Mouse (Mus musculus) small intestine, adult 2 months (tissue): Measurements from ENCODE around the gene Hmgb1. TPM values are rescaled to one million over a fixed set of nuclear protein-coding genes. Genes with fewer than 3 reads are reported as not detected.

Experiments used
- H3K27ac ChIP-seq: fragments of 200-500 bp; 2 replicates; pipeline ENCODE4 v1.5.1; 2012; ENCODE audit warnings: low read depth, low read length, control low read depth, inconsistent platforms; ENCODE audit not compliant: insufficient read depth
- H3K27me3 ChIP-seq: fragments of 200-500 bp; 2 replicates; pipeline ENCODE4 v1.6.1; 2012; ENCODE audit warnings: mild to moderate bottlenecking, moderate library complexity, low read length, inconsistent platforms; ENCODE audit not compliant: control insufficient read depth, insufficient read depth
- H3K36me3 ChIP-seq: fragments of 200-500 bp; 2 replicates; pipeline ENCODE4 v1.6.1; 2012; ENCODE audit warnings: mild to moderate bottlenecking, low read length, control low read depth, inconsistent platforms; ENCODE audit not compliant: control insufficient read depth, insufficient read depth
- H3K4me1 ChIP-seq: fragments of 200-500 bp; 2 replicates; pipeline ENCODE4 v1.6.1; 2012; ENCODE audit warnings: low read length, inconsistent platforms, mixed read lengths; ENCODE audit not compliant: control insufficient read depth, insufficient read depth, insufficient read length
- H3K4me3 ChIP-seq: fragments of 200-500 bp; 2 replicates; pipeline ENCODE4 v1.5.1; 2012; ENCODE audit warnings: low read depth, mild to moderate bottlenecking, control low read depth, inconsistent platforms, low read length, moderate library complexity
- CTCF ChIP-seq: fragments of 200-500 bp; IDR thresholded peaks from 2 replicates; pipeline ENCODE4 v1.5.1; 2012; ENCODE audit warnings: low read depth, mild to moderate bottlenecking, control low read depth, inconsistent platforms, low read length, moderate library complexity, mixed read lengths; ENCODE audit not compliant: insufficient replicate concordance, insufficient read length; ENCODE audit errors: extremely low read depth
- POLR2A ChIP-seq: fragments of 200-500 bp; IDR thresholded peaks from 2 replicates; pipeline ENCODE4 v1.6.1; 2012; ENCODE audit warnings: low read depth, mild to moderate bottlenecking, control low read depth, inconsistent platforms, low read length, moderate library complexity
- WGBS: fragments of 180-500 bp; shearing (Covaris S2); methylation state at CpG from one replicate; pipeline ENCODE4 v1.1.7; 2018; 5-methylcytosine and 5-hydroxymethylcytosine counted together
- polyA plus RNA-seq: library from polyadenylated mRNA; depleted of rRNA; stranded (reverse); fragments of >200 nt; gene quantifications from 2 replicates; pipeline ENCODE4 v1.2.3, GENCODE M21; 2012

Gene Hmgb1
- polyA plus RNA-seq, 1 experiment, result 5.2 TPM

DNA sequence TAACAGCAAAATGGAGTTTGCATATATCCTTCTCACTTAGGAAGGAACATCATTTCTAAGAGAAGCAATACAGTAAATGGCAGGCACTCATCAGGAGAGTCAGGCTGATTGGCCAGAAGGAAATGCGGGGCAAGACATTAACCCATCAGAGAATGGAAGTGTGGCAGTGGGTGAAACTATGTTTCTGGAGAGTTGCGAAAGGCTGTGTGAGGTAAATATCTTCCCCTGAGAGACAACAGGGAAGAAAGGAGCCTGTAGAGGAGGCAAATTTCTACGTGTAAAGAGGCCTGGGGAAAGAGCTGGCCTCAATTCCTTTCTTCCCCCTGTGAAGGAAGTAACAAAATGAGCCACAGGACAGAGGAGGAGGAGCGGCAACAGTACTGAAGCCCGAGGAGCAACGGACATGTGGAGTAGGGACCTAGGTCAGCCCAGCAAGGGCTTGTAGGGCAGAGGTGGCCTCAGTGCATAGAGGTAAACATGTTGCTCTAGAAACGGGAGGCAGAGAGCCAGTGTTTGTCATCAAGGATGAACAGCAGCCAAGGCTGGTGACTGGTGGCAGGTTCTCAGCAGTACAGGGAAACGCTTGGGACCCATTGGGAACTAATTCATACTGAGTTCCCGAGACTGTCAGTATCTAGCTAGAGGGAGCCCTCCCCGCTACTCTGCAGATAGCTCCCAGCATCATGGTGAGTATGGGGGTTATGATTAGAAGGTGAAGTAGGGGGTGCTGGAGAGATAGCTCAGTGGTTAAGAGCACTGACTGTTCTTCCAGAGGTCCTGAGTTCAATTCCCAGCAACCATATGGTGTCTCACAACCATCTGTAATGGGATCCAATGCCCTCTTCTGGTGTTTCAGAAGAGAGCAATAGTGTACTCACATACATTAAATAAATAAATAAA, 48.6 kb downstream of the Hmgb1 start:
- Histone ChIP-seq H3K36me3 (no peaks in the 10 kb centered on the region), H3K4me3 (no peak overlapping the region), H3K4me1 (no peaks in the 10 kb centered on the region), H3K27me3 (no peaks in the 10 kb centered on the region), H3K27ac (no peak overlapping the region)
- no peak for TF ChIP-seq CTCF
- no peak for TF ChIP-seq POLR2A
- 84% methylated on average over 10 of the region's 10 CpGs for WGBS

DNA sequence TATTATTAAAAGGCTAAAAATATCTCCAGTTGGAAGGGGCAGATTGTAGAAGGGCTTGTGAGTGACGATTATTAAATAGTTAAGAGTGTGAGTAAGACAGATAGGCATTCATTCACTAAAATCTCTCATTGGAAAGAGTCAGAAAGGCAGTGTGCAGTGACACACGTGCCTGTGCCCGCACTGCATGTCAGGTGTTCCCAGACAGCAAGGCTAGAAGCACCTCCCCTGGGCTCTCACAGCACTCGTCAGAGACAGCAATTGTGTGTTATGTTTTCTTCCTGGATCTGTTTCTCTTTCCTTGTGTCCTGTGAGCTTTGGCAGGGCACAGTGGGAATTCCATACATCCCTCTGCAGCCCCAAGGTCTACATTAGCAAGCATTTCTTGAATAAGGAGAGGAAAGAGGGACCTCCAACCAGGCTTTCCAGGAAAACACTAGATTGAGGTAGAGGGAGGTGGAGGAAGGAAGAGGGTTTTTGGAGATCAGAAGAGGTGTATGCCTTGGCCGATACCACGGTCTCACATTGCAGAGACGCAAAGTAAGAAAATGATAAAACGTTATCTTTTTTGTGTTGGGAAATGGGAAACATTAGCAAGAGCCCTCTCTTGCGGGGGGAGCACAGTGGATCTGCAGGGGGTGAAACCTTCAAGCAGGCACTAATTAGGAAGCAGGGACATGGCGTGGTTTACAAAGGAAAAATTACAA, 49.4 kb downstream of the Hmgb1 start:
- Histone ChIP-seq H3K36me3 (no peaks in the 10 kb centered on the region), H3K4me3 (no peak overlapping the region), H3K4me1 (no peaks in the 10 kb centered on the region), H3K27ac (no peak overlapping the region), H3K27me3 (no peaks in the 10 kb centered on the region)
- no peak for TF ChIP-seq POLR2A
- TF ChIP-seq CTCF, result no peak
- 62% methylated on average over 10 of the region's 10 CpGs for WGBS

DNA sequence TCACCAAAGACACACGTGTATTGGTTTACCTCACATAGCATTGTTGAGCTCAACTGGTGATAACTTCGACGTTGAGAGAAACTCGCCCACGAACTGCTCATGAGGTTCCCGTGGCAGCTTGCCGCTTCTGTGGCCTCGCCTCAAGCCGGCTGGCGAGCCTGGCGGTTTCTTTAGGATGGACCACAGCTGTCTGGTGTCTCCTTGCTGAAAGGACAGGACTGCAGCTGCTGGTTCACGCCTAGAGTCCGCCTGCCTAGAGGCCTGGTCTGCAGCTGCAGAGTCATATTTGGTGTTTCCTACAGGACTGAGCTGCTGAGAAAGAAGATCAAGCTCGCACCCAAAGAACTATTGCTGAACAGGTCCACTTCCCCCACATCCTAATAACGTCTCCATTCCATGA, 55.8 kb downstream of the Hmgb1 start:
- Histone ChIP-seq H3K36me3 (no peaks in the 10 kb centered on the region), H3K4me3 (no peak overlapping the region), H3K27ac (no peak overlapping the region), H3K27me3 (no peaks in the 10 kb centered on the region), H3K4me1 (no peaks in the 10 kb centered on the region)
- 69% methylated on average over 15 of the region's 15 CpGs for WGBS
- TF ChIP-seq CTCF (no peak), POLR2A (no peak)

DNA sequence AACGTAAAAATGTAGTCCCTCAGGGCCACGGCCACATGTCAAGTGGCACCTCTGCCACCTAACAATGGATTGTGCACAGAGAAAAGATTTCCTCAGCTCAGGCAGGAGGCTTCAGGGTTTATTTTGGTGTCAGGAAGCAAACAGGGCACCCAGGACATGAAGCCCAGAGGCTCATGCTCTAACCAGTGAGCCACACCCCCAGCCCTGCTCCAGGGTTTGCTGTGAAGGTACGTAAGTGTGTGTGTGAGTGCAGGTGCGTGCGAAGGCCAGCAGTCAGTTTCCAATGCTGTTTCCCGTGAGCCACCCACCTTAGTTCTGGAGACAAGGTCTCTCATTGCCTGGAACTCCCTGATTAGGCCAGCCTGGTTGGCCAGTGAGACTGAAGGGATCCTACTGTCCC, 60.5 kb downstream of the Hmgb1 start:
- no peak for TF ChIP-seq POLR2A
- no peak for TF ChIP-seq CTCF
- Histone ChIP-seq H3K4me3 (no peak overlapping the region), H3K4me1 (no peaks in the 10 kb centered on the region), H3K27ac (no peak overlapping the region), H3K27me3 (no peaks in the 10 kb centered on the region), H3K36me3 (no peaks in the 10 kb centered on the region)
- WGBS, result 87% methylated on average over 6 of the region's 6 CpGs

DNA sequence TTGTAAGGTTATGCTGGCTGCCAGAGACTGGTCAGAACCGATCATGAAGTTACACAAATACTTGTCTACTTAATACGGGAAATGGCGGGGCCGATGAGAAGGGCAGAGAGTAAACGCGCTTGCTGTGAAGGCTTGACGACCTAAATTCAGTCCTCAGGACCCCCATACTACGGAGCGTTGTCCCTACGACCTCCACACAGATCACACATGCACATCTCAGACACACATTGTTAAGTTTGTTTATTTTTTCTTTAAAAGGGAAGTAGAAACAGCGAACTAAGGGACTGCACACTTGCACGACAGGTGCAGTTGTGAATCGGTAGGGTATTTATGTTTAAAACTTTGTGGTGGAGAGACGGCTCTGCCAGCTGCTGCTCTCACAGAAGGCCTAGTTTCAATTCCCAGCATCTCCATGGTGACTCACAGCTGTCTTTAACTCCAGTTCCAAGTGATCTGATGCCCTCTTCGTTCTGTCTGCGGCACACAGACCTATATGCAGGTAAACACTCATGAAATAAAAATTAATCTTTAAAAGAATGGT, 64.9 kb downstream of the Hmgb1 start:
- no peaks in the 10 kb centered on the region for H3K4me1 ChIP-seq
- H3K4me3 ChIP-seq, result no peak overlapping the region
- peak overlapping the region; percentile 58; the same call in 1 of the 2 replicates for H3K27ac ChIP-seq
- no peak for TF ChIP-seq POLR2A
- no peak for TF ChIP-seq CTCF
- 84% methylated on average over 16 of the region's 16 CpGs for WGBS
- H3K36me3 ChIP-seq, result no peaks in the 10 kb centered on the region
- no peaks in the 10 kb centered on the region for H3K27me3 ChIP-seq

DNA sequence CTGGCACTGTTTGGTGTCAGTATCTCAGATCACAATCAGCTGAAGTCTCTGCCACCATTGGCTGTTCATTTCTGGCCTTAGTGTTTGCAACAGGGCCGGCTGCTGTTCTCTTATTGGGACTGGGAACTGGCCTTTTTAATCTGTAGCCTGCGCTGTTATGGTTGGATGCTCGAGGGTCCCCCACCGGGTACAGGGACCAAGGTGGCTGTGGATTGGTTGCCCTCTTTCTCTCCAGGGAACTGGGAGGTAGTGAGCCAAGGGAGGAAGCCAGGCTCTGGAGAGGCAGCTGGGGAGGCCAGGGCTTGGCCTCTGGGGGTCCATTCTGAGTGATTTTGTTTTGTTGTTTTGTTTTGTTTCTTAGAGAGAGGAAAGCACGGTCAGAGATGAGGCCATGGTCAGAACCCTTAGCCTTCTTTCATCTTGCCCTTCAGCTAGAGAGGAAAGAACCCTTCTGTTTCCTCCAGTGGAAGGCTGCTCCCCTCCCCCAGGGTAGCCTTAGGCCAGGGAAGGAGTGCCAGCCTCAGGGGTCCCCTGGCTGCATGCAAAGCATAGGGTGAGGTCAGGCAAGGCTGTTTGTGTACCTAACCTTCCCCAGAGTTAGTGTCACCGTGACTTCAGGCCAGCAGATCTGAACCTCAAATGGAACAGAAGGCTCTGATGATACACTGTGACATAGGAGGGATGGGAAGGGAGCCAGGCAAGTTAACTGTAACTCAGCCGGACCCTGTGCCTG, 66.3 kb downstream of the Hmgb1 start:
- TF ChIP-seq POLR2A, result no peak
- no peak for TF ChIP-seq CTCF

More for the DNA sequence above, 66.3 kb downstream of the Hmgb1 start:
- no peak overlapping the region for H3K4me3 ChIP-seq
- no peaks in the 10 kb centered on the region for H3K27me3 ChIP-seq
- no peaks in the 10 kb centered on the region for H3K4me1 ChIP-seq
- H3K36me3 ChIP-seq, result no peaks in the 10 kb centered on the region
- peak overlapping the region; percentile 2; the same call in 1 of the 2 replicates for H3K27ac ChIP-seq
- 61% methylated on average over 7 of the region's 7 CpGs for WGBS
